Mouse (Mus musculus): Measurements from ENCODE around the gene B3galt2. TPM values are rescaled to one million over a fixed set of nuclear protein-coding genes. Genes with fewer than 3 reads are reported as not detected.

B3galt2 gene
- 3.0 and 3.8 TPM in 2 replicates for polyA plus RNA-seq (2012; rRNA removed)

- DNase-seq (ENCODE audit: low read depth) = peak; percentile 94
- TF ChIP-seq CTCF (IDR thresholded peaks at IDR 0.05; ENCODE audit: borderline replicate concordance, extremely low read depth, insufficient read depth, insufficient read length) (no peak), POLR2A (IDR thresholded peaks at IDR 0.05; ENCODE audit: borderline replicate concordance, extremely low read depth, insufficient read depth, insufficient read length, poor library complexity, severe bottlenecking) (no peak)
Observed at GRCm38 (mm10) chr1:143640650-143641407, at the start of gene B3galt2. B3galt2 (plus strand) TSS chr1:143640664.

- no peak for DNase-seq (ENCODE audit: low read depth)
- TF ChIP-seq POLR2A (IDR thresholded peaks at IDR 0.05; ENCODE audit: borderline replicate concordance, extremely low read depth, insufficient read depth, insufficient read length, poor library complexity, severe bottlenecking) (no peak), CTCF (IDR thresholded peaks at IDR 0.05; ENCODE audit: borderline replicate concordance, extremely low read depth, insufficient read depth, insufficient read length) (no peak)
Observed at GRCm38 (mm10) chr1:143596864-143597263, 43.6 kb upstream of the B3galt2 start.

- TF ChIP-seq POLR2A (IDR thresholded peaks at IDR 0.05; ENCODE audit: borderline replicate concordance, extremely low read depth, insufficient read depth, insufficient read length, poor library complexity, severe bottlenecking) = no peak
- no peak for TF ChIP-seq CTCF (IDR thresholded peaks at IDR 0.05; ENCODE audit: borderline replicate concordance, extremely low read depth, insufficient read depth, insufficient read length)
- no peak for DNase-seq (ENCODE audit: low read depth)
Observed at GRCm38 (mm10) chr1:143608911-143609310, 31.6 kb upstream of the B3galt2 start.

- DNase-seq (ENCODE audit: low read depth) = no peak
- no peak for TF ChIP-seq CTCF (IDR thresholded peaks at IDR 0.05; ENCODE audit: borderline replicate concordance, extremely low read depth, insufficient read depth, insufficient read length)
- TF ChIP-seq POLR2A (IDR thresholded peaks at IDR 0.05; ENCODE audit: borderline replicate concordance, extremely low read depth, insufficient read depth, insufficient read length, poor library complexity, severe bottlenecking) = no peak
Observed at GRCm38 (mm10) chr1:143612901-143613300, 27.6 kb upstream of the B3galt2 start.

- peak; percentile 59 for DNase-seq (ENCODE audit: low read depth)
Observed at GRCm38 (mm10) chr1:143619760-143620159, 20.7 kb upstream of the B3galt2 start.

GRCm38 (mm10) chr1:143621930-143622329 is 18.5 kb upstream of the B3galt2 start:
- TF ChIP-seq POLR2A (IDR thresholded peaks at IDR 0.05; ENCODE audit: borderline replicate concordance, extremely low read depth, insufficient read depth, insufficient read length, poor library complexity, severe bottlenecking) (no peak), CTCF (IDR thresholded peaks at IDR 0.05; ENCODE audit: borderline replicate concordance, extremely low read depth, insufficient read depth, insufficient read length) (no peak)
- no peak for DNase-seq (ENCODE audit: low read depth)

More at GRCm38 (mm10) chr1:143619760-143620159, 20.7 kb upstream of the B3galt2 start:
- TF ChIP-seq POLR2A (IDR thresholded peaks at IDR 0.05; ENCODE audit: borderline replicate concordance, extremely low read depth, insufficient read depth, insufficient read length, poor library complexity, severe bottlenecking) (no peak), CTCF (IDR thresholded peaks at IDR 0.05; ENCODE audit: borderline replicate concordance, extremely low read depth, insufficient read depth, insufficient read length) (no peak)

- TF ChIP-seq POLR2A (IDR thresholded peaks at IDR 0.05; ENCODE audit: borderline replicate concordance, extremely low read depth, insufficient read depth, insufficient read length, poor library complexity, severe bottlenecking) (no peak), CTCF (IDR thresholded peaks at IDR 0.05; ENCODE audit: borderline replicate concordance, extremely low read depth, insufficient read depth, insufficient read length) (no peak)
- no peak for DNase-seq (ENCODE audit: low read depth)
Observed at GRCm38 (mm10) chr1:143622634-143623033, 17.8 kb upstream of the B3galt2 start.

- no peak for DNase-seq (ENCODE audit: low read depth)
- TF ChIP-seq POLR2A (IDR thresholded peaks at IDR 0.05; ENCODE audit: borderline replicate concordance, extremely low read depth, insufficient read depth, insufficient read length, poor library complexity, severe bottlenecking) (no peak), CTCF (IDR thresholded peaks at IDR 0.05; ENCODE audit: borderline replicate concordance, extremely low read depth, insufficient read depth, insufficient read length) (no peak)
Observed at GRCm38 (mm10) chr1:143631337-143631736, 9.1 kb upstream of the B3galt2 start.

- TF ChIP-seq POLR2A (IDR thresholded peaks at IDR 0.05; ENCODE audit: borderline replicate concordance, extremely low read depth, insufficient read depth, insufficient read length, poor library complexity, severe bottlenecking) (no peak), CTCF (IDR thresholded peaks at IDR 0.05; ENCODE audit: borderline replicate concordance, extremely low read depth, insufficient read depth, insufficient read length) (no peak)
Observed at GRCm38 (mm10) chr1:143632361-143632760, 8.1 kb upstream of the B3galt2 start.

GRCm38 (mm10) chr1:143632854-143633587 is 7.4 kb upstream of the B3galt2 start:
- DNase-seq (ENCODE audit: low read depth) = no peak
- TF ChIP-seq POLR2A (IDR thresholded peaks at IDR 0.05; ENCODE audit: borderline replicate concordance, extremely low read depth, insufficient read depth, insufficient read length, poor library complexity, severe bottlenecking) (no peak), CTCF (IDR thresholded peaks at IDR 0.05; ENCODE audit: borderline replicate concordance, extremely low read depth, insufficient read depth, insufficient read length) (no peak)

More at GRCm38 (mm10) chr1:143632361-143632760, 8.1 kb upstream of the B3galt2 start:
- DNase-seq (ENCODE audit: low read depth) = no peak

GRCm38 (mm10) chr1:143644221-143644620 is 3.8 kb downstream of the B3galt2 start:
- peak; percentile 92 for DNase-seq (ENCODE audit: low read depth)

More at GRCm38 (mm10) chr1:143644221-143644620, 3.8 kb downstream of the B3galt2 start:
- peak; percentile 3; the same call in 1 of the 2 replicates for TF ChIP-seq CTCF (IDR thresholded peaks at IDR 0.05; ENCODE audit: borderline replicate concordance, extremely low read depth, insufficient read depth, insufficient read length)
- TF ChIP-seq POLR2A (IDR thresholded peaks at IDR 0.05; ENCODE audit: borderline replicate concordance, extremely low read depth, insufficient read depth, insufficient read length, poor library complexity, severe bottlenecking) = no peak
